Mouse (Mus musculus) ovary, adult 10 weeks (tissue): Measurements from ENCODE around the gene Ndrg4. TPM values are rescaled to one million over a fixed set of nuclear protein-coding genes. Genes with fewer than 3 reads are reported as not detected.

Experiments
- polyA plus RNA-seq: library from polyadenylated mRNA; stranded (reverse); fragments of 350-450 nt; fragmentation: Illumina TruSeq; extraction: RNeasy Lipid Tissue Mini Kit (QIAGEN cat#74804); gene quantifications from one replicate; pipeline ENCODE4 v1.2.3, GENCODE M21; 2014

Ndrg4 gene
- 3.0 TPM for polyA plus RNA-seq

GRCm38 (mm10) chr8:95676631-95677030 lies at the start of gene Ndrg4:
TSS of gene Ndrg4 (plus strand) at chr8:95676980.

DNA sequence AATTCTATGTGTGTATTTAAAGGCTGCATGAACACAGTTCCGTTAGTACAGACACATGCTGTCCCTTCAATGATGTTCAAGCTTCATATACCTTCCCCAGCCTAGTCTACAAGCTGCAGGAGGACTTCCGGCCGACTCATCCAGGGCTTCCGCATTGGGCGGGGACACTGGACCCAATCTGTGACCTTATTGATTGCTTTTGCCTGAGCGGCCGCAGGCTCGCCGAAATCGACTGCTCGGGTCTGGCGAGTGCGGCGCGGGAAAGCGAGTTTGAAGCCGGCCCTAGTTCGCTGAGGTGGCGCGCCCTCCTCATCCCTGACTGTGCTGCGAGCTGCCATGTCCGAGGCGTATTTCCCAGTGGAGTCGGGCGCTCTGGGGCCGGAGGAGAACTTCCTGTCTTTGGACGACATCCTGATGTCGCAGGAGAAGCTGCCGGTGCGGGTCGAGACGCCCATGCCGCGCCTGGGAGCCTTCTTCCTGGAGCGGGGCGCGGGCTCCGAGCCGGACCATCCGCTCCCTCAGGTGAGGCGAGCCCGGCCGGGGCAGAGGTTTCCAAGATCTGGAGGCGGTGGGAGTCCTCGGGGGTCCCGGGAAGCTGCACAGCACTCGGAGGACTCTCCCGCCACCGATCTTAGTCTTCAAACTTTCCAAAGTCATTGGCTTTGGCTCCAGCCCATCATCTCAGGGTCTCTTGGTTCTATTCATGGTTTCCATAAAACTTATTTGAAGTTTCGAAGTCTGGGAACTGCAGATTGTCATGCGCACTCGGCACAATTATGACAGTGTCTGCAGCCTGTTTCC lies 43.3 kb upstream of the Ndrg4 start, which contains the start of gene Gins3:
Gene Gins3 (plus strand): TSS at position 192 of the 801 bp plus-strand sequence.

DNA sequence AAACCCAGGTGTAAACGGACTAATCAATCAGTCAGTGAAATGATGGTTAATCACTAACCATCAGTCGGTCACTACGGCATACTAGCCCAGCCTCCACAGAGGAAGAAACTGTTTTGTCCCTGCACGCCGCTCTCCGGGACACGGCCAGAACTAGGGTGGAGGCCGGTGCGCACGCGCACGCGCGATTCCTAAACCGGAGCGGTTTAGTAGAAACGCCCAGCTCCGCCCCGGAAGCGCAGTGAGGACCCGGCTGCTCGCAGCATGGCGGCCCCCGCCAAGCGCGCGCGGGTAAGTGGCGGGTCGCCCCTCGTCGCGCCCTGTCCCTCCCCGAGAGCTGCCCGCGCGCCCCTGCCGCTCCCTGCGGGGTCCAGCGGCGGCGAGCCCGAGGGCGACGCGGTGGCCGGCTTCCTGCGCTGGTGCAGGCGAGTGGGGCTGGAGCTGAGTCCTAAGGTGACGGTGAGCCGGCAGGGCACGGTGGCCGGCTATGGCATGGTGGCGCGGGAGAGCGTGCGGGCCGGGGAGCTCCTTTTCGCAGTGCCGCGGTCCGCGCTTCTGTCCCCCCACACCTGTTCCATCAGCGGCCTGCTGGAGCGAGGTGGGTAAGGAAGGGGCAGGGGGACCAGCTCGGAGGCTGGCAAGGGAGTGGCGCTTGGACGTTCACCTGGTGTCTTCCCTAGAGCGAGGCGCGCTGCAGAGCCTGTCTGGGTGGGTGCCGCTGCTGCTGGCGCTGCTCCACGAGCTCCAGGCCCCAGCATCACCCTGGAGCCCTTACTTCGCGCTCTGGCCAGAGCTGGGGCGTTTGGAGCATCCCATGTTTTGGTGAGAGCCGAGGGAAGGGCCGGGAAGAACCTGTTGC lies 39.1 kb downstream of the Ndrg4 start, which contains the start of gene Setd6:
Gene Setd6 (plus strand): TSS at position 206 of the 856 bp plus-strand sequence.

Other genes starting within 250 kb of the Ndrg4 start
- 57.6 TPM for gene Cfap20, start 242.1 kb upstream of the Ndrg4 start, polyA plus RNA-seq
- gene Csnk2a2, start 186.9 kb upstream of the Ndrg4 start, polyA plus RNA-seq = 317 TPM
- gene Ccdc113, start 142.9 kb upstream of the Ndrg4 start, polyA plus RNA-seq = 3.3 TPM
- not detected for gene Prss54, start 100.6 kb upstream of the Ndrg4 start, polyA plus RNA-seq
- 8.2 TPM for gene Gins3, start 43.5 kb upstream of the Ndrg4 start, polyA plus RNA-seq
- 16.1 TPM for gene Setd6, start 38.9 kb downstream of the Ndrg4 start, polyA plus RNA-seq
- 293 TPM for gene Cnot1, start 130.5 kb downstream of the Ndrg4 start, polyA plus RNA-seq
- gene Sap18b, start 148.4 kb downstream of the Ndrg4 start, polyA plus RNA-seq = 5.1 TPM
- gene Slc38a7, start 176.6 kb downstream of the Ndrg4 start, polyA plus RNA-seq = 2.5 TPM
- 23.1 TPM for gene Got2, start 211.6 kb downstream of the Ndrg4 start, polyA plus RNA-seq